Mouse (Mus musculus) lung, adult 10 weeks (tissue): ENCODE measurements around the gene Mark1. TPM values are rescaled to one million over a fixed set of nuclear protein-coding genes. Genes with fewer than 3 reads are reported as not detected.

Experiments
- polyA plus RNA-seq: library from polyadenylated mRNA; stranded (reverse); fragments of 350-450 nt; fragmentation: Illumina TruSeq; extraction: RNeasy Lipid Tissue Mini Kit (QIAGEN cat#74804); gene quantifications from one replicate; pipeline ENCODE4 v1.2.3, GENCODE M21; 2014; ENCODE audit warnings: low read depth, low replicate concordance; ENCODE audit not compliant: insufficient read depth

The Mark1 gene
- polyA plus RNA-seq: 1.8 TPM

GRCm38 (mm10) chr1:184999071-184999750 lies at the start of gene Mark1:
Mark1 (minus strand) TSS chr1:184999570.

GRCm38 (mm10) chr1:184882281-184883268 lies 116.8 kb downstream of the Mark1 start, which contains the start of gene C130074G19Rik:
C130074G19Rik (minus strand) TSS chr1:184883218.

Other genes starting within 250 kb of the Mark1 start
- gene Marc1, start 188.3 kb downstream of the Mark1 start, polyA plus RNA-seq: 1.2 TPM
- 187 TPM for gene Marc2, start 153.1 kb downstream of the Mark1 start, polyA plus RNA-seq
- 44.7 TPM for gene C130074G19Rik, start 116.4 kb downstream of the Mark1 start, polyA plus RNA-seq
- gene Rab3gap2, start 204.5 kb upstream of the Mark1 start, polyA plus RNA-seq: 9.4 TPM